Mouse (Mus musculus): Measurements from ENCODE around the gene Rec114. TPM values are rescaled to one million over a fixed set of nuclear protein-coding genes. Genes with fewer than 3 reads are reported as not detected.

The Rec114 gene
- polyA plus RNA-seq, 1 experiment from 2014 or later, result 1.7 TPM

- 31% methylated on average over 6 of the region's 6 CpGs for WGBS
- no peaks in the 10 kb centered on the region for H3K27me3 ChIP-seq (ENCODE audit: control insufficient read depth, insufficient read depth, low read length)
- H3K4me2 ChIP-seq (ENCODE audit: low read length), result no peak overlapping the region
- peaks cover 3% of the 10 kb centered on the region; the same call in 1 of the 2 replicates for H3K9me3 ChIP-seq (ENCODE audit: control insufficient read depth, low read length)
- no peak overlapping the region for H3K4me3 ChIP-seq (replicated peaks; ENCODE audit: low read depth, low read length)
- no peak for DNase-seq
- H3K36me3 ChIP-seq (ENCODE audit: control insufficient read depth, insufficient read depth, low read length), result no peaks in the 10 kb centered on the region
- H3K4me1 ChIP-seq (ENCODE audit: control insufficient read depth, insufficient read depth, low read length), result no peaks in the 10 kb centered on the region
- H3K27ac ChIP-seq (replicated peaks; ENCODE audit: low read depth, low read length), result no peak overlapping the region
- ATAC-seq (ENCODE audit: low FRiP score, low TSS enrichment), result no peak
- H3K9ac ChIP-seq (replicated peaks; ENCODE audit: low read length), result no peak overlapping the region
Observed at GRCm38 (mm10) chr9:58683372-58683771, 60.4 kb downstream of the Rec114 start.

- Histone ChIP-seq H3K36me3 (ENCODE audit: control insufficient read depth, insufficient read depth, low read length) (no peaks in the 10 kb centered on the region), H3K9ac (replicated peaks; ENCODE audit: low read length) (no peak overlapping the region), H3K27ac (replicated peaks; ENCODE audit: low read depth, low read length) (no peak overlapping the region), H3K27me3 (ENCODE audit: control insufficient read depth, insufficient read depth, low read length) (no peaks in the 10 kb centered on the region), H3K4me1 (ENCODE audit: control insufficient read depth, insufficient read depth, low read length) (no peaks in the 10 kb centered on the region), H3K4me3 (replicated peaks; ENCODE audit: low read depth, low read length) (no peak overlapping the region), H3K9me3 (ENCODE audit: control insufficient read depth, low read length) (peaks cover 3% of the 10 kb centered on the region; the same call in 1 of the 2 replicates), H3K4me2 (ENCODE audit: low read length) (no peak overlapping the region)
- ATAC-seq (ENCODE audit: low FRiP score, low TSS enrichment), result no peak
- 79% methylated on average over 6 of the region's 6 CpGs for WGBS
- DNase-seq, result no peak
Observed at GRCm38 (mm10) chr9:58682106-58682505, 61.7 kb downstream of the Rec114 start.

DNA sequence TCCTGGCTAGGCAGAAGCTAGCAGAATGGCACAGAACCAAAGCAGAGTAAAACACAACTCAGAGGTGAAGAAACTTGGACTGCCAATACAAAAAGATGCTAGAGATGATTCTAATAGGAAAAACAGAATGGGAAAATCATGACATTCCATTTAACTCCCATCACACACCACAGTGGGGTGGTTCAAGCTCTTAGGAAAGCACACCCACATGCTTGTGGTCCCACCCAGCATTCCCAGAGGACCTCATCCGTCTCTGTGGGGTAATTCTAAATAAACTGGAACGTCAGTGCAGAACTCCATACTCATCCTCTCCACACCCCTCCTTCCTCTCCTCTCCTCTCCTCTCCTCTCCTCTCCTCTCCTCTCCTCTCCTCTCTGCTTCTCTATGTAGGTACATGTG, 62.4 kb downstream of the Rec114 start:
- H3K36me3 ChIP-seq (ENCODE audit: control insufficient read depth, insufficient read depth, low read length), result no peaks in the 10 kb centered on the region
- no peak overlapping the region for H3K4me2 ChIP-seq (ENCODE audit: low read length)
- no peak overlapping the region for H3K9ac ChIP-seq (replicated peaks; ENCODE audit: low read length)
- H3K27me3 ChIP-seq (ENCODE audit: control insufficient read depth, insufficient read depth, low read length), result no peaks in the 10 kb centered on the region
- H3K4me3 ChIP-seq (replicated peaks; ENCODE audit: low read depth, low read length), result no peak overlapping the region
- no peaks in the 10 kb centered on the region for H3K4me1 ChIP-seq (ENCODE audit: control insufficient read depth, insufficient read depth, low read length)
- peaks cover 3% of the 10 kb centered on the region; the same call in 1 of the 2 replicates for H3K9me3 ChIP-seq (ENCODE audit: control insufficient read depth, low read length)
- WGBS, result 74% methylated on average over 2 of the region's 2 CpGs
- H3K27ac ChIP-seq (replicated peaks; ENCODE audit: low read depth, low read length), result no peak overlapping the region
- ATAC-seq (ENCODE audit: low FRiP score, low TSS enrichment) (no peak), DNase-seq (no peak)

DNA sequence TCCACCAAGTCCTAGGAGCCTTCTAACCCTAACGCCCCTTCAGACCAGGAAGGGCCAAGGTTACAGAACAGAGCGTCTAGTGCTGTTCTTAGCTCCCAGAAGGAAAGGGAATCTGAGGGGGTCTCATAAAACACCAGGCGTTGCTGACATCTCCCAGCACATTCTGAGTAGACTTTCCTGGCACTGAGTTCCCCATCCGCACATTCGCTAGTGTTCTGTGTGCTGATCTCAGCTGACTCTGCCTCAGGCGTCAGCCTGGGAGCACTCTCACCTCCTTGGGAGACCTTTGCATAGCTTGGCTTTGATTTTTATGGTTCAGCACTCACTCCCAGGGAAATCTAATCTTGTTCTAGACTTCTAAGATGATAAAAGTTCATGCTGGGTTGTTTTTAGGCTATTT, 68.4 kb downstream of the Rec114 start:
- no peak overlapping the region for H3K4me3 ChIP-seq (replicated peaks; ENCODE audit: low read depth, low read length)
- no peaks in the 10 kb centered on the region for H3K27me3 ChIP-seq (ENCODE audit: control insufficient read depth, insufficient read depth, low read length)
- no peaks in the 10 kb centered on the region for H3K4me1 ChIP-seq (ENCODE audit: control insufficient read depth, insufficient read depth, low read length)
- H3K27ac ChIP-seq (replicated peaks; ENCODE audit: low read depth, low read length), result no peak overlapping the region
- no peaks in the 10 kb centered on the region for H3K36me3 ChIP-seq (ENCODE audit: control insufficient read depth, insufficient read depth, low read length)
- no peak for DNase-seq
- 82% methylated on average over 6 of the region's 6 CpGs for WGBS
- no peak for ATAC-seq (ENCODE audit: low FRiP score, low TSS enrichment)
- no peak overlapping the region for H3K4me2 ChIP-seq (ENCODE audit: low read length)
- peaks cover 3% of the 10 kb centered on the region; the same call in 1 of the 2 replicates for H3K9me3 ChIP-seq (ENCODE audit: control insufficient read depth, low read length)
- no peak overlapping the region for H3K9ac ChIP-seq (replicated peaks; ENCODE audit: low read length)

DNA sequence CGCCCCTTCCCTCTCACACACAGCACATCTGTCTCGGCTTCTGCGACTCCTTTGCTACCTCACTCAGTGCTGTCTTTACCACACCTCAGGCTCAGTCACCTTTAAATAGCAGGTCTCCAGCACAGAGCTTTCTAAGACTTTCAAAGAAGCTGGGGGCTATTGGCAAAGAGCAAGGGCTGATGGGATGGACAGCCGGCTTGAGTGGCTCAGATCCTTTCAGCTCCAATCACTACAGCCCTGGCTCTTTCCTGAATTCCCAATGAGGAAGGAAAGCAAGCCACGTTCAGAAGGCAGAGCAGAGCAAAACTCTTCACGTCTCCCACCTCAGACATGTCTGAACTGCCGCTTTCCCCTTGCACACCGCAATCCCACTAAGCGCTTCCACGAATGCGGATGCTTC, 69.0 kb downstream of the Rec114 start:
- H3K27me3 ChIP-seq (ENCODE audit: control insufficient read depth, insufficient read depth, low read length), result no peaks in the 10 kb centered on the region
- H3K9ac ChIP-seq (replicated peaks; ENCODE audit: low read length), result no peak overlapping the region
- no peak overlapping the region for H3K4me3 ChIP-seq (replicated peaks; ENCODE audit: low read depth, low read length)
- H3K9me3 ChIP-seq (ENCODE audit: control insufficient read depth, low read length), result peaks cover 3% of the 10 kb centered on the region; the same call in 1 of the 2 replicates
- DNase-seq, result no peak
- H3K4me1 ChIP-seq (ENCODE audit: control insufficient read depth, insufficient read depth, low read length), result no peaks in the 10 kb centered on the region
- no peaks in the 10 kb centered on the region for H3K36me3 ChIP-seq (ENCODE audit: control insufficient read depth, insufficient read depth, low read length)
- H3K27ac ChIP-seq (replicated peaks; ENCODE audit: low read depth, low read length), result no peak overlapping the region
- no peak for ATAC-seq (ENCODE audit: low FRiP score, low TSS enrichment)
- 73% methylated on average over 11 of the region's 11 CpGs for WGBS
- no peak overlapping the region for H3K4me2 ChIP-seq (ENCODE audit: low read length)

- no peak overlapping the region for H3K4me3 ChIP-seq (replicated peaks; ENCODE audit: low read depth, low read length)
- H3K4me2 ChIP-seq (ENCODE audit: low read length), result no peak overlapping the region
- no peaks in the 10 kb centered on the region for H3K4me1 ChIP-seq (ENCODE audit: control insufficient read depth, insufficient read depth, low read length)
- no peaks in the 10 kb centered on the region for H3K27me3 ChIP-seq (ENCODE audit: control insufficient read depth, insufficient read depth, low read length)
- H3K27ac ChIP-seq (replicated peaks; ENCODE audit: low read depth, low read length), result no peak overlapping the region
- DNase-seq (no peak), ATAC-seq (ENCODE audit: low FRiP score, low TSS enrichment) (no peak)
- no peaks in the 10 kb centered on the region for H3K9me3 ChIP-seq (ENCODE audit: control insufficient read depth, low read length)
- H3K36me3 ChIP-seq (ENCODE audit: control insufficient read depth, insufficient read depth, low read length), result no peaks in the 10 kb centered on the region
- no peak overlapping the region for H3K9ac ChIP-seq (replicated peaks; ENCODE audit: low read length)
- WGBS, result 73% methylated on average over 4 of the region's 4 CpGs
Observed at GRCm38 (mm10) chr9:58672474-58672873, 71.3 kb downstream of the Rec114 start.

DNA sequence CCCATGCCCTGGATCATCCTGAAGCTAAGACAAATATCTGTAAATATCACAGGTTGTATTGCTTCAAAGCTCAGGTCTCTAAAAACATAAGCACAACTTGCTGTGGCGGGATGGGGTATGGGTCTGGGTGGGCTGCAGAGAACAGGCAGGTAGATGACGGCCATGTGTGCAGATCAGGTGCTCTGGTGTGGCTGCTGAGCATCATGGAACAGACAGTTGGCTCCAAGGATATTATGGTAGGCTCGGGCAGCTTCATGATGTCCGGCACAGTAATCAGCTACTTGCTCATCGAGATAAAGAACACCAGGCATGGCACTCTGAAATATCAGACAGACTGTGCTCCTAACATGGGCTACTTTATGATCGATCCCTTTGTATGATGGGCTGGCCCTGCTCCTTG, 73.9 kb downstream of the Rec114 start:
- no peak for ATAC-seq (ENCODE audit: low FRiP score, low TSS enrichment)
- H3K27me3 ChIP-seq (ENCODE audit: control insufficient read depth, insufficient read depth, low read length), result no peaks in the 10 kb centered on the region

GRCm38 (mm10) chr9:58669071-58669470, 74.7 kb downstream of the Rec114 start:
- H3K4me3 ChIP-seq (replicated peaks; ENCODE audit: low read depth, low read length), result no peak overlapping the region
- H3K4me1 ChIP-seq (ENCODE audit: control insufficient read depth, insufficient read depth, low read length), result no peaks in the 10 kb centered on the region
- H3K9ac ChIP-seq (replicated peaks; ENCODE audit: low read length), result no peak overlapping the region
- ATAC-seq (ENCODE audit: low FRiP score, low TSS enrichment) (no peak), DNase-seq (no peak)
- 74% methylated on average over 3 of the region's 3 CpGs for WGBS
- H3K27me3 ChIP-seq (ENCODE audit: control insufficient read depth, insufficient read depth, low read length), result no peaks in the 10 kb centered on the region
- no peaks in the 10 kb centered on the region for H3K9me3 ChIP-seq (ENCODE audit: control insufficient read depth, low read length)
- no peaks in the 10 kb centered on the region for H3K36me3 ChIP-seq (ENCODE audit: control insufficient read depth, insufficient read depth, low read length)
- no peak overlapping the region for H3K27ac ChIP-seq (replicated peaks; ENCODE audit: low read depth, low read length)
- no peak overlapping the region for H3K4me2 ChIP-seq (ENCODE audit: low read length)

More for the DNA sequence above, 73.9 kb downstream of the Rec114 start:
- no peak for DNase-seq
- no peaks in the 10 kb centered on the region for H3K36me3 ChIP-seq (ENCODE audit: control insufficient read depth, insufficient read depth, low read length)
- no peak overlapping the region for H3K4me2 ChIP-seq (ENCODE audit: low read length)
- WGBS, result 97% methylated on average over 6 of the region's 6 CpGs
- H3K4me1 ChIP-seq (ENCODE audit: control insufficient read depth, insufficient read depth, low read length), result no peaks in the 10 kb centered on the region
- H3K27ac ChIP-seq (replicated peaks; ENCODE audit: low read depth, low read length), result no peak overlapping the region
- H3K9ac ChIP-seq (replicated peaks; ENCODE audit: low read length), result no peak overlapping the region
- no peaks in the 10 kb centered on the region for H3K9me3 ChIP-seq (ENCODE audit: control insufficient read depth, low read length)
- no peak overlapping the region for H3K4me3 ChIP-seq (replicated peaks; ENCODE audit: low read depth, low read length)

- 94% methylated on average over 3 of the region's 3 CpGs for WGBS
- no peaks in the 10 kb centered on the region for H3K36me3 ChIP-seq (ENCODE audit: control insufficient read depth, insufficient read depth, low read length)
- no peak overlapping the region for H3K27ac ChIP-seq (replicated peaks; ENCODE audit: low read depth, low read length)
- no peaks in the 10 kb centered on the region for H3K27me3 ChIP-seq (ENCODE audit: control insufficient read depth, insufficient read depth, low read length)
- H3K4me3 ChIP-seq (replicated peaks; ENCODE audit: low read depth, low read length), result no peak overlapping the region
- DNase-seq, result no peak
- H3K9me3 ChIP-seq (ENCODE audit: control insufficient read depth, low read length), result no peaks in the 10 kb centered on the region
- no peak overlapping the region for H3K4me2 ChIP-seq (ENCODE audit: low read length)
- no peaks in the 10 kb centered on the region for H3K4me1 ChIP-seq (ENCODE audit: control insufficient read depth, insufficient read depth, low read length)
- ATAC-seq (ENCODE audit: low FRiP score, low TSS enrichment), result no peak
- H3K9ac ChIP-seq (replicated peaks; ENCODE audit: low read length), result no peak overlapping the region
Observed at GRCm38 (mm10) chr9:58668171-58668570, 75.6 kb downstream of the Rec114 start.
